Mouse (Mus musculus) cortical plate, adult 2 months (tissue): ENCODE measurements around the gene Rnf151.
A peak's percentile ranks its signal among the peaks of the same experiment; 100 is the strongest.

Experiments used
- CTCF ChIP-seq: fragments of 200-500 bp; IDR thresholded peaks from 2 replicates; pipeline ENCODE4 v1.5.1; 2011; ENCODE audit warnings: mild to moderate bottlenecking, control low read depth, low read length; ENCODE audit not compliant: insufficient read depth; ENCODE audit errors: extremely low read depth
- POLR2A ChIP-seq: fragments of 200-500 bp; IDR thresholded peaks from 2 replicates; pipeline ENCODE4 v1.6.1; 2011; ENCODE audit warnings: mild to moderate bottlenecking, low read length, control low read depth; ENCODE audit not compliant: insufficient read depth; ENCODE audit errors: extremely low read depth

DNA sequence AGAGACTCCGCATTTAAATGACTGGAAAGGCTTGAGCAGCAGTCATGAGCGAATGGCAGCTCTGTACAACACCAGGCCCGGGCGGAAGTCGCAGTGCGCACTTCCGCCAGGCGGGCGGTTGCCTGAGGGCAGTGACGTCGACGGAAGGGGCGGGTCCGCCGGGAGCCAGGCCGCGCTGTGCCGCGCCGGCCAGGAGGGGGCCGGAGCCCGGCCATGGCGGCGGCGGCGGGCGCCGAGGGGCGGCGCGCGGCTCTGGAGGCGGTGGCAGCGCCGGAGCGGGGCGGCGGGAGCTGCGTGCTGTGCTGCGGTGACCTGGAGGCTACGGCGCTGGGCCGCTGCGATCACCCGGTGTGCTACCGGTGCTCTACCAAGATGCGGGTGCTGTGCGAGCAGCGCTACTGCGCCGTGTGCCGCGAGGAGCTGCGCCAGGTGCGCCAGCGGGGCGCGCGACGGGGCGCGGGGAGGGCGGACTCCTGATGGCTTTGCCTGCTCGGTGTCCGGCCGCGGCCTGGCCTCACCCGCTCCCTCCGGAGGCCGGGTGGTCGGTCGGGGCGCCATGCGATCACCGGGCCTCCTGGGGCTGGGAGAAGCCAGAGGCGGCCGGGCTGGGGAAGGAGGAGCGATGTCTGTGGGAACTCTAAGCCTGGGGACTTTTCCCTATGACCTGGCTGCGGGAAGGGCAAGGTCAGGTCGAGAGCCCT lies 48.2 kb downstream of the Rnf151 start, which contains the start of gene Zfp598:
- peak; percentile 96 for TF ChIP-seq POLR2A
- no peak for TF ChIP-seq CTCF
